Mouse (Mus musculus) stomach, embryonic 16.5 days (tissue): Measurements from ENCODE around the gene Rsad2. TPM values are rescaled to one million over a fixed set of nuclear protein-coding genes. Genes with fewer than 3 reads are reported as not detected.

ENCODE experiments used
- ATAC-seq: fragments of 200-750 bp; cut with Nextera tagmentation; 2 replicates; pipeline ENCODE4 v1.8.0; 2017; ENCODE audit warnings: moderate number of reproducible peaks, moderate TSS enrichment; ENCODE audit not compliant: insufficient read depth, low FRiP score
- H3K27ac ChIP-seq: fragments of 300-500 bp; sonication (generic); 2 replicates; pipeline ENCODE4 v1.5.1; 2014; ENCODE audit warnings: low read length
- H3K27me3 ChIP-seq: fragments of 300-500 bp; sonication (generic); 2 replicates; pipeline ENCODE4 v1.6.1; 2014; ENCODE audit warnings: low read length, control low read depth, mixed read lengths; ENCODE audit not compliant: control insufficient read depth, insufficient read depth
- H3K36me3 ChIP-seq: fragments of 300-500 bp; sonication (generic); 2 replicates; pipeline ENCODE4 v1.6.1; 2014; ENCODE audit warnings: low read length; ENCODE audit not compliant: control insufficient read depth, insufficient read depth
- H3K4me1 ChIP-seq: fragments of 300-500 bp; sonication (generic); 2 replicates; pipeline ENCODE4 v1.6.1; 2014; ENCODE audit warnings: low read length, control low read depth, mixed read lengths; ENCODE audit not compliant: control insufficient read depth, insufficient read depth
- H3K4me2 ChIP-seq: fragments of 300-500 bp; sonication (generic); 2 replicates; pipeline ENCODE4 v1.6.1; 2014; ENCODE audit warnings: low read depth, low read length, mixed read lengths
- H3K4me3 ChIP-seq: fragments of 300-500 bp; sonication (generic); replicated peaks from 2 replicates; pipeline ENCODE4 v1.5.1; 2014; ENCODE audit warnings: mild to moderate bottlenecking, low read length
- H3K9ac ChIP-seq: fragments of 300-500 bp; sonication (generic); 2 replicates; pipeline ENCODE4 v1.6.1; 2014; ENCODE audit warnings: low read length
- H3K9me3 ChIP-seq: fragments of 300-500 bp; sonication (generic); replicated peaks from 2 replicates; pipeline ENCODE4 v1.6.1; 2016; ENCODE audit warnings: low read length, control low read depth; ENCODE audit not compliant: control insufficient read depth
- WGBS: fragments of 180-500 bp; shearing (Covaris S2); extraction: QIAGEN DNeasy Blood & Tissue Kit; methylation state at CpG from one replicate; pipeline ENCODE4 v1.1.7; 2014; 5-methylcytosine and 5-hydroxymethylcytosine counted together
- polyA plus RNA-seq: library from polyadenylated mRNA; unstranded; fragments of >200 nt; fragmentation: Nextera tagmentation; extraction: Ambion mirVana; gene quantifications from 2 replicates; pipeline ENCODE4 v1.2.1, GENCODE M21; 2015

Gene Rsad2
- polyA plus RNA-seq, 1 experiment from 2014 or later: 1.2 TPM

- H3K9me3 ChIP-seq: no peaks in the 10 kb centered on the region
- H3K4me3 ChIP-seq: no peak overlapping the region
- WGBS: 78% methylated on average over 2 of the region's 2 CpGs
Observed at GRCm38 (mm10) chr12:26424841-26425240, 31.4 kb downstream of the Rsad2 start.

DNA sequence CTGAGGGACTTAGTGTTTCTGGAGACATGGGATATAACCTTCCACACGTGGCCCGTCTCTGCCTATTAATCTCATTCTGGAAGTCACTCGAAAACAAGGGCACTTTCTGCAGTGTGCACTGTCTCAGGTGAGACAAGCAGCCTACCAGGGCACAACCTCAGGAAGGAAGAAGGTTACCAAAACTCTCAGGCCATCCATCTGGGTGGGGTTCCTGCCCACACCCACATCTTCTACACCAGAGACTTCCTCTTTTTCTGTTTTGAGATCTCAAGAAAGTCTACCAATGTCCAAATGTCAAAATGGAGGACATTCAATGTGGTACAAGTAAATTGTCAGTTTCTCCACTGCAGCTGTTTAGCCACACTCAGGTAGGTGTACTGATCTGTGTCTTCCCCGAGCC, 37.9 kb downstream of the Rsad2 start:
- no peak for ATAC-seq
- Histone ChIP-seq H3K27ac (no peak overlapping the region), H3K9ac (no peak overlapping the region), H3K4me1 (peaks cover 10% of the 10 kb centered on the region; the same call in 1 of the 2 replicates), H3K9me3 (no peaks in the 10 kb centered on the region), H3K4me2 (no peak overlapping the region), H3K27me3 (no peaks in the 10 kb centered on the region), H3K4me3 (no peak overlapping the region), H3K36me3 (no peaks in the 10 kb centered on the region)
- 69% methylated on average over 4 of the region's 4 CpGs for WGBS

More at GRCm38 (mm10) chr12:26424841-26425240, 31.4 kb downstream of the Rsad2 start:
- Histone ChIP-seq H3K4me2 (no peak overlapping the region), H3K36me3 (no peaks in the 10 kb centered on the region), H3K4me1 (no peaks in the 10 kb centered on the region), H3K27me3 (no peaks in the 10 kb centered on the region), H3K9ac (no peak overlapping the region), H3K27ac (no peak overlapping the region)
- ATAC-seq: no peak

- whole genome bisulfite sequencing: 75% methylated on average over 7 of the region's 7 CpGs
Observed at GRCm38 (mm10) chr12:26416636-26417295, 39.5 kb downstream of the Rsad2 start.

DNA sequence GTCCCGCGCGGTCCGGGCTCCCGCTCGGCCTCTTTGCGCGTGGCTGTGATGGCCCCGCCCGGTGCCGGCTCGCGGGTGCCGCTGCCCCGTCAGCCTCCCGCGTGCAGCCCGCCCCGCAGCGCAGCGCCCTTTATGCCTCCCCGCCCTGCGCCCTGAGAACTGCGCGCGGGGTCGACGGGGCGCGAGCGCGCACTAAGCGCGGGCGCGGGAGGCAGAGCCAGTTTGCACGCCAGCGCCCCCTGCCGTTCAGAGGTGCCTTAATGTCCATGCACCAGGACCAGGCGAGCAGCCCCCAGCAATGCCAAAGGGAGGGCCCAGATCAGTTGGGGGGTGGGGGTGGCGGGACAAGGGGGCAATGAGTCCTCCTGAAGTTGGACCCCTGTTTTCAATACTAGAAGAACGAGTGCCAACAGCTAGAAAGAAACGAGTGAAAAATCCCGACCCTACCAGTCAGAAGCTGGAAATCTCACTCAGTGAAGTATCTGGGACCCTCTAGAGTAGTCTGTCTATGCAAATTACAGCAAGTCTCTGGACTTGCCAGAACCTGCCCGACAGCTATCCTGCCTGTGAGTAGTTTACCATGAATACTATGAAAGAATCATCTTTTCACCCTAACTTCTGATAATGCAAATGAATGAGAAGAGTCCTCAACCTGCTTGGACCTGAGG, 41.0 kb downstream of the Rsad2 start, which contains the start of gene Rnf144a:
Rnf144a (minus strand) TSS at position 151 of the 668 bp plus-strand sequence.
- Histone ChIP-seq H3K27ac (peak within 1 kb of the TSS; percentile 31), H3K9me3 (no peaks in the 10 kb centered on the region), H3K4me3 (peak within 1 kb of the TSS; percentile 79), H3K27me3 (no peaks in the 10 kb centered on the region), H3K4me2 (peak within 1 kb of the TSS; percentile 79), H3K36me3 (no peaks in the 10 kb centered on the region), H3K4me1 (peaks cover 10% of the 10 kb centered on the region; the same call in 1 of the 2 replicates), H3K9ac (peak within 1 kb of the TSS; percentile 88)
- 1% methylated on average over 45 of the region's 45 CpGs for WGBS
- peak; percentile 90 for ATAC-seq

More at GRCm38 (mm10) chr12:26416636-26417295, 39.5 kb downstream of the Rsad2 start:
- no peak overlapping the region for H3K9ac ChIP-seq
- peaks cover 10% of the 10 kb centered on the region; the same call in 1 of the 2 replicates for H3K4me1 ChIP-seq
- H3K27me3 ChIP-seq: no peaks in the 10 kb centered on the region
- H3K4me2 ChIP-seq: no peak overlapping the region
- no peak overlapping the region for H3K4me3 ChIP-seq
- H3K27ac ChIP-seq: no peak overlapping the region
- H3K9me3 ChIP-seq: no peaks in the 10 kb centered on the region
- H3K36me3 ChIP-seq: no peaks in the 10 kb centered on the region
- ATAC-seq: no peak

DNA sequence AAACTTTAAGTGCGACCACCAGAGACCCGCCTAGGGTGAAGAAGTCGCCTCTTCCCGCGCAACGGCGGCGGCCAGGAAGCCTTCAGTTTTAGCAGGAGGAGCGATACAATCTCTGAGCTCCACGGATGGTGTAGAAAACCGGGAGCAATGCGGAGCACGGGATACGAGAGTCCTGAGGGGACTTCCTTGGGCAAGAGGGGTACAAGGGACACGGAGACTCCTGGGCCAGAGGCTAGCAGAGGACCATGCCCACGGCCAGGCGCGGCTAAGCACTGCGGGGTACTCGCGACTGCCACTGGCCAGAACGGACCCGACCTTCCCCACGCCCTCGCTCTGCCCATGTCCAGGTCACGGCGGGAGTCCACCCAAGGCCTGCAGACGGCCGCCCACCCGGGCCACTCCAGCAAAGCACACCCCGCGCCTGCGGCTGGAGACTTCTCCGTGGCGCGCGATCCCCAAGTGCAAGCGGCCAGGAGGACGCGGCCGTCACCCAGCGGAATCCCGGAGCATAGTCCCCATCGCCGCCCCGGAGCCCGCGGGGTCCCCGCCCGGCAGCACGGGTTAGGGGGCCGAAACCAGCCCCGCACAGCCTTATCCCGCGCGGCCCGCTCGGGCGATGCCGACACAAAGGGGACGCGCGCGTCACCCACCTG, 41.7 kb downstream of the Rsad2 start:
- Histone ChIP-seq H3K27me3 (no peaks in the 10 kb centered on the region), H3K9ac (peak overlapping the region; percentile 88), H3K9me3 (no peaks in the 10 kb centered on the region), H3K27ac (peak overlapping the region; percentile 31), H3K4me1 (peaks cover 10% of the 10 kb centered on the region; the same call in 1 of the 2 replicates), H3K4me3 (peak overlapping the region; percentile 79), H3K36me3 (no peaks in the 10 kb centered on the region), H3K4me2 (peak overlapping the region; percentile 79)
- peak; percentile 56 for ATAC-seq
- under 1% methylated on average over 64 of the region's 64 CpGs for WGBS

DNA sequence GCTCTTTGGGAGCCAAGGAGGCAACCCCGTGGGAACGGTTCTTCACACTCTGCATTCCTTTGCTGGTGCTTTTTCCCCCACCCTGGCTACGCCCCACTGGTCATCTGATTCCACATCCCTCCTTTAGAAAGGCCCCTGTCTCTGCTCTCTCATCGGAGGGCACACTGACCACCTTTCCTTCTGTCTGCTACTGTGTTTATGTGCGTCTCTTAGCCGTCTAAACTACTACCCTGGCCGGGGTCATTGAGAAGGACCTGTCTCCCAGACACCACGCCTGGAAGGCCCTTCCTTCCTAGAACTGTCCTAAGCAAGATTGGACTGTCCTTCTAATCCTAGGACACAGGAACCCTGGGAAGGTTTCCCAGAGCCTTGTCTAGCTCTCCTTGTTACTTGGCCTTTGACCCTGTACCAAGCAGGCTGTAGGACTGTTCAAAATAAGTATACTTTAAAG, 42.3 kb downstream of the Rsad2 start:
- peak overlapping the region; percentile 79 for H3K4me3 ChIP-seq
- H3K27ac ChIP-seq: no peak overlapping the region
- H3K27me3 ChIP-seq: no peaks in the 10 kb centered on the region
- no peak for ATAC-seq
- H3K4me2 ChIP-seq: peak overlapping the region; percentile 79
- peaks cover 10% of the 10 kb centered on the region; the same call in 1 of the 2 replicates for H3K4me1 ChIP-seq
- WGBS: 16% methylated on average over 8 of the region's 8 CpGs
- H3K9me3 ChIP-seq: no peaks in the 10 kb centered on the region
- H3K36me3 ChIP-seq: no peaks in the 10 kb centered on the region
- peak overlapping the region; percentile 88 for H3K9ac ChIP-seq

DNA sequence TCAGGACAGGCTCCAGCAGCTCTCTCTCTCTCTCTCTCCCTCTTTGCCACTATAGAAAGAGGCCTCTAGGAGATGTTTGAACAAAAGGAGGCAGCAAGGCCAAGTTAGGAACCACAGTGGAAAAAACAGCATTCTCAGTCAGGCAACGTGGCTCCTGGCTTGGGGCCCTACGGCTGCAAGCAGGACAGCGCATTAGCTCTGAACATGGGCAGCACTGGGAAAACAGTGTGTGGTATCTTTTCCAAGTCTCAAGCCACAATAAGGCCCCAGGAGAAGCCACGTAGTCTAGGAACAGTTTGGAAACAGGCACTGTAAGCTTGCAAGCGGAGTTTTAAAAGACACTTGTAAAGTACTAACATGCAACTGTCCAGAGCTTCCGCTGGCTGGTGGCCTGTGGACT, 43.5 kb downstream of the Rsad2 start:
- no peaks in the 10 kb centered on the region for H3K27me3 ChIP-seq
- no peak for ATAC-seq
- H3K9me3 ChIP-seq: no peaks in the 10 kb centered on the region
- no peaks in the 10 kb centered on the region for H3K36me3 ChIP-seq
- H3K4me2 ChIP-seq: peak overlapping the region; percentile 79
- H3K4me1 ChIP-seq: peaks cover 10% of the 10 kb centered on the region; the same call in 1 of the 2 replicates
- H3K4me3 ChIP-seq: peak overlapping the region; percentile 79
- H3K27ac ChIP-seq: no peak overlapping the region; the same call in 1 of the 2 replicates
- H3K9ac ChIP-seq: peak overlapping the region; percentile 33; the same call in 1 of the 2 replicates
- whole genome bisulfite sequencing: 65% methylated on average over 6 of the region's 6 CpGs

GRCm38 (mm10) chr12:26411841-26412450, 44.3 kb downstream of the Rsad2 start:
- 71% methylated on average over 10 of the region's 10 CpGs for WGBS
- Histone ChIP-seq H3K4me3 (no peak overlapping the region; the same call in 1 of the 2 replicates), H3K4me1 (peaks cover 10% of the 10 kb centered on the region; the same call in 1 of the 2 replicates), H3K27me3 (no peaks in the 10 kb centered on the region), H3K9ac (no peak overlapping the region), H3K9me3 (no peaks in the 10 kb centered on the region), H3K27ac (no peak overlapping the region), H3K4me2 (peak overlapping the region; percentile 79; the same call in 1 of the 2 replicates), H3K36me3 (no peaks in the 10 kb centered on the region)
- no peak for ATAC-seq
